Mouse (Mus musculus): ENCODE measurements at regions not wholly inside any gene's neighbourhood (a gene's known extent, or its start where the extent isn't known, plus 50 kb on each side); places are given as distances from the start of the nearest gene placed in this dataset.

GRCm38 (mm10) chr7:123731016-123731415 is 230.8 kb upstream of the Zkscan2 start:
- Histone ChIP-seq H3K27ac (no peak overlapping the region), H3K4me3 (no peak overlapping the region), H3K27me3 (ENCODE audit: control insufficient read depth, insufficient read depth, low read length) (no peaks in the 10 kb centered on the region), H3K36me3 (ENCODE audit: control insufficient read depth, insufficient read depth, low read length) (no peaks in the 10 kb centered on the region), H3K9ac (ENCODE audit: low read depth, low read length) (no peak overlapping the region), H3K79me2 (replicated peaks; ENCODE audit: control insufficient read depth, insufficient read depth, low read length) (no peaks in the 10 kb centered on the region), H3K4me1 (ENCODE audit: control insufficient read depth, insufficient read depth, low read length) (no peaks in the 10 kb centered on the region)
- TF ChIP-seq POLR2A (IDR thresholded peaks at IDR 0.05; ENCODE audit: insufficient read depth, low read depth, low read length) (no peak), EP300 (IDR thresholded peaks at IDR 0.05; ENCODE audit: insufficient read depth, low read depth, low read length) (no peak), CTCF (IDR thresholded peaks at IDR 0.05) (no peak)
- 64% methylated on average over 4 of the region's 4 CpGs for WGBS
- no peak for DNase-seq
- intact Hi-C loops (cut with DNase I), result no loop called here

- no peaks in the 10 kb centered on the region for H3K79me2 ChIP-seq (replicated peaks; ENCODE audit: control insufficient read depth, insufficient read depth, low read length)
- 64% methylated on average over 3 of the region's 3 CpGs for WGBS
These were observed 232.8 kb upstream of the Zkscan2 start for GRCm38 (mm10) chr7:123733061-123733460.

GRCm38 (mm10) chr7:123747986-123748385 is 234.7 kb upstream of the Hs3st4 start:
- Histone ChIP-seq H3K9ac (ENCODE audit: low read depth, low read length) (no peak overlapping the region), H3K36me3 (ENCODE audit: control insufficient read depth, insufficient read depth, low read length) (no peaks in the 10 kb centered on the region), H3K27ac (no peak overlapping the region), H3K79me2 (replicated peaks; ENCODE audit: control insufficient read depth, insufficient read depth, low read length) (no peaks in the 10 kb centered on the region), H3K4me1 (ENCODE audit: control insufficient read depth, insufficient read depth, low read length) (no peaks in the 10 kb centered on the region), H3K27me3 (ENCODE audit: control insufficient read depth, insufficient read depth, low read length) (no peaks in the 10 kb centered on the region), H3K4me3 (no peak overlapping the region)
- WGBS, result 37% methylated on average over 4 of the region's 4 CpGs
- no peak for TF ChIP-seq EP300 (IDR thresholded peaks at IDR 0.05; ENCODE audit: insufficient read depth, low read depth, low read length)
- no peak for TF ChIP-seq CTCF (IDR thresholded peaks at IDR 0.05)
- no peak for TF ChIP-seq POLR2A (IDR thresholded peaks at IDR 0.05; ENCODE audit: insufficient read depth, low read depth, low read length)
- intact Hi-C loops (cut with DNase I), result no loop called here
- DNase-seq, result no peak

More at GRCm38 (mm10) chr7:123733061-123733460, 232.8 kb upstream of the Zkscan2 start:
- no peak for TF ChIP-seq EP300 (IDR thresholded peaks at IDR 0.05; ENCODE audit: insufficient read depth, low read depth, low read length)
- no peak for TF ChIP-seq CTCF (IDR thresholded peaks at IDR 0.05)
- TF ChIP-seq POLR2A (IDR thresholded peaks at IDR 0.05; ENCODE audit: insufficient read depth, low read depth, low read length), result no peak
- no peaks in the 10 kb centered on the region for H3K4me1 ChIP-seq (ENCODE audit: control insufficient read depth, insufficient read depth, low read length)
- intact Hi-C loops (cut with DNase I), result no loop called here
- no peak overlapping the region for H3K9ac ChIP-seq (ENCODE audit: low read depth, low read length)
- no peak overlapping the region for H3K4me3 ChIP-seq
- no peaks in the 10 kb centered on the region for H3K36me3 ChIP-seq (ENCODE audit: control insufficient read depth, insufficient read depth, low read length)
- H3K27ac ChIP-seq, result no peak overlapping the region
- H3K27me3 ChIP-seq (ENCODE audit: control insufficient read depth, insufficient read depth, low read length), result no peaks in the 10 kb centered on the region
- no peak for DNase-seq

GRCm38 (mm10) chr7:123753252-123753651 is 229.4 kb upstream of the Hs3st4 start:
- TF ChIP-seq POLR2A (IDR thresholded peaks at IDR 0.05; ENCODE audit: insufficient read depth, low read depth, low read length) (no peak), CTCF (IDR thresholded peaks at IDR 0.05) (no peak), EP300 (IDR thresholded peaks at IDR 0.05; ENCODE audit: insufficient read depth, low read depth, low read length) (no peak)
- 62% methylated on average over 3 of the region's 3 CpGs for WGBS

GRCm38 (mm10) chr7:123795036-123795435 is 187.6 kb upstream of the Hs3st4 start:
- H3K36me3 ChIP-seq (ENCODE audit: control insufficient read depth, insufficient read depth, low read length), result no peaks in the 10 kb centered on the region
- no peaks in the 10 kb centered on the region for H3K27me3 ChIP-seq (ENCODE audit: control insufficient read depth, insufficient read depth, low read length)
- H3K27ac ChIP-seq, result no peak overlapping the region
- H3K4me3 ChIP-seq, result no peak overlapping the region
- intact Hi-C loops (cut with DNase I), result no loop called here
- TF ChIP-seq EP300 (IDR thresholded peaks at IDR 0.05; ENCODE audit: insufficient read depth, low read depth, low read length), result no peak
- no peak for TF ChIP-seq CTCF (IDR thresholded peaks at IDR 0.05)
- no peak for TF ChIP-seq POLR2A (IDR thresholded peaks at IDR 0.05; ENCODE audit: insufficient read depth, low read depth, low read length)
- DNase-seq, result no peak
- no peaks in the 10 kb centered on the region for H3K79me2 ChIP-seq (replicated peaks; ENCODE audit: control insufficient read depth, insufficient read depth, low read length)
- no peaks in the 10 kb centered on the region for H3K4me1 ChIP-seq (ENCODE audit: control insufficient read depth, insufficient read depth, low read length)
- no peak overlapping the region for H3K9ac ChIP-seq (ENCODE audit: low read depth, low read length)
- 76% methylated on average over 2 of the region's 2 CpGs for WGBS

More at GRCm38 (mm10) chr7:123753252-123753651, 229.4 kb upstream of the Hs3st4 start:
- Histone ChIP-seq H3K27me3 (ENCODE audit: control insufficient read depth, insufficient read depth, low read length) (no peaks in the 10 kb centered on the region), H3K27ac (no peak overlapping the region), H3K9ac (ENCODE audit: low read depth, low read length) (no peak overlapping the region), H3K4me1 (ENCODE audit: control insufficient read depth, insufficient read depth, low read length) (no peaks in the 10 kb centered on the region), H3K36me3 (ENCODE audit: control insufficient read depth, insufficient read depth, low read length) (no peaks in the 10 kb centered on the region), H3K4me3 (no peak overlapping the region), H3K79me2 (replicated peaks; ENCODE audit: control insufficient read depth, insufficient read depth, low read length) (no peaks in the 10 kb centered on the region)
- DNase-seq, result no peak
- intact Hi-C loops (cut with DNase I), result no loop called here

GRCm38 (mm10) chr7:123796096-123796495 is 186.6 kb upstream of the Hs3st4 start:
- no peaks in the 10 kb centered on the region for H3K36me3 ChIP-seq (ENCODE audit: control insufficient read depth, insufficient read depth, low read length)
- intact Hi-C loops (cut with DNase I), result no loop called here
- H3K4me3 ChIP-seq, result no peak overlapping the region
- TF ChIP-seq CTCF (IDR thresholded peaks at IDR 0.05) (no peak), EP300 (IDR thresholded peaks at IDR 0.05; ENCODE audit: insufficient read depth, low read depth, low read length) (no peak), POLR2A (IDR thresholded peaks at IDR 0.05; ENCODE audit: insufficient read depth, low read depth, low read length) (no peak)
- no peaks in the 10 kb centered on the region for H3K27me3 ChIP-seq (ENCODE audit: control insufficient read depth, insufficient read depth, low read length)
- H3K9ac ChIP-seq (ENCODE audit: low read depth, low read length), result no peak overlapping the region
- H3K4me1 ChIP-seq (ENCODE audit: control insufficient read depth, insufficient read depth, low read length), result no peaks in the 10 kb centered on the region
- H3K79me2 ChIP-seq (replicated peaks; ENCODE audit: control insufficient read depth, insufficient read depth, low read length), result no peaks in the 10 kb centered on the region
- no peak for DNase-seq
- 67% methylated on average over 3 of the region's 3 CpGs for WGBS
- no peak overlapping the region for H3K27ac ChIP-seq

All from heart, adult 2 months (tissue).